In the genomic region with DNA sequence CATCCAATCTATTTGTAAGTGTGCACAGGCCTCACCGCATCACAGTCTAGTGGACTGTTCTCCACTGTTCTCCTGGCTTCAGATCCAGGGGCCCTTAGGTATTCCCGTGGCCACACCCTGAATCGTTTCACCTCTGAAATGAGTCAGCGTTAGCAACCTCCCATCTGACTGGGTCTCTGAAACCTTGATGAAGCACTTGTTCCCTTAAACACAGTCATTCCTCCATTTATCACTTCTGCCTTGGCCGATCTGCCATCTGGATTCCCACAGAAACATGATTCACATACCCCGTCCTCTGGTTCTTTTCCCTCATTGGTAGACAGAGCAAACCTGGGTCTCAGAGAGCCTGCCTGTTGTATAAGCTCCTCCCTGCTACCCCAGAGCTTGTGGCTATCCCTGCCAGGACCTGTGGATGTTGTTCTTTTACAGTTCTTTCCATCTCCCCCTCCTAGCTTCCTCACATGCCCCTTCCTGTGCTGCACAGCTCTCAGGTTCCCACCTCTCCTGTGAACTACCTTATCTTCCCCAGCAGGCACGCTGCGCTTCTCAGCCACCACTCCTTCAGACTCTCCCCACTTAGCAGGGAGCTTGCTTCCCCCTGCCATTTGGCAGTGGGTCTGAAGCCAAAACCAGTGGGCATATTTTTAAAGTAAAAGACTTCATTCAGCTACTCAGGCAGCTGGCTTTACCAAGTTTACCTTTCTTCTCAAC, we compare ENCODE assay signal across 1 mouse cellular context.
TF ChIP-seq lines count a peak whose summit lies in the region.

No protein-coding gene starts in this region.

TF ChIP-seq in MEL, 35 proteins besides CTCF, POLR2A, EP300 and RAD21 (continued from another document):
- no peak for TF ChIP-seq RCOR1 (IDR thresholded peaks at IDR 0.05; ENCODE audit: low read depth, low read length)
- no peak for TF ChIP-seq ZKSCAN1 (IDR thresholded peaks at IDR 0.05; ENCODE audit: low read depth, low read length)
- no peak for TF ChIP-seq ELF1 (IDR thresholded peaks at IDR 0.05; ENCODE audit: low read depth, low read length)
- TF ChIP-seq CHD1 (IDR thresholded peaks at IDR 0.05; ENCODE audit: low read depth, low read length) = no peak
- peak; percentile 84 for TF ChIP-seq TBP (IDR thresholded peaks at IDR 0.05; ENCODE audit: low read depth, low read length)
- peak; percentile 53 for TF ChIP-seq SIN3A (IDR thresholded peaks at IDR 0.05; ENCODE audit: low read length)
- no peak for TF ChIP-seq USF2 (IDR thresholded peaks at IDR 0.05; ENCODE audit: borderline replicate concordance in 1 of 2, insufficient read depth in 1 of 2, low read depth in 1 of 2, low read length in 2 of 2)
- 0 out of 2 replicates have a peak, but pooled peaks have one; percentile 8 for TF ChIP-seq USF1 (IDR thresholded peaks at IDR 0.05; ENCODE audit: low read depth, low read length)
- no peak for TF ChIP-seq ZC3H11A (IDR thresholded peaks at IDR 0.05; ENCODE audit: low read depth, low read length)
- no peak for TF ChIP-seq GABPA (IDR thresholded peaks at IDR 0.05; ENCODE audit: low read depth, low read length)
- no peak for TF ChIP-seq HCFC1 (IDR thresholded peaks at IDR 0.05; ENCODE audit: low read depth, low read length)
- TF ChIP-seq MAX (IDR thresholded peaks at IDR 0.05; ENCODE audit: low read length) = no peak
- TF ChIP-seq MXI1 (IDR thresholded peaks at IDR 0.05; ENCODE audit: low read depth, low read length) = peak; percentile 71
- no peak for TF ChIP-seq NELFE (IDR thresholded peaks at IDR 0.05; ENCODE audit: low read depth, low read length)
- 0 out of 2 replicates have a peak, but pooled peaks have one; percentile 38 for TF ChIP-seq MAZ (IDR thresholded peaks at IDR 0.05; ENCODE audit: low read depth, low read length)
- no peak for TF ChIP-seq ZNF384 (IDR thresholded peaks at IDR 0.05; ENCODE audit: low read depth, low read length)
- peak; percentile 82 for TF ChIP-seq TAL1 (IDR thresholded peaks at IDR 0.05; ENCODE audit: low read length)
- TF ChIP-seq SMC3 (IDR thresholded peaks at IDR 0.05; ENCODE audit: low read depth, low read length) = no peak
- no peak for TF ChIP-seq MYC (IDR thresholded peaks at IDR 0.05; ENCODE audit: low read depth, low read length)
- TF ChIP-seq GATA1 (IDR thresholded peaks at IDR 0.05; ENCODE audit: low read depth, low read length) = peak; percentile 63; the same call in 1 of the 2 replicates
- no peak for TF ChIP-seq ZMIZ1 (IDR thresholded peaks at IDR 0.05; ENCODE audit: low read depth, low read length)
- TF ChIP-seq POLR2AphosphoS2 (IDR thresholded peaks at IDR 0.05; ENCODE audit: low read length) = no peak
- peak; percentile 34; the same call in 1 of the 2 replicates for TF ChIP-seq ETS1 (IDR thresholded peaks at IDR 0.05; ENCODE audit: low read depth, low read length)
- no peak for TF ChIP-seq POLR2AphosphoS5 (IDR thresholded peaks at IDR 0.05; ENCODE audit: borderline replicate concordance, low read depth, low read length)
